Mouse (Mus musculus) G1E (cell line): ENCODE measurements around the gene Cdv3. TPM values are rescaled to one million over a fixed set of nuclear protein-coding genes. Genes with fewer than 3 reads are reported as not detected.

ENCODE experiments used
- ATAC-seq: 2 replicates; pipeline ENCODE4 v1.8.0; 2016; ENCODE audit warnings: mild to moderate bottlenecking; ENCODE audit not compliant: insufficient number of reproducible peaks, poor library complexity, low FRiP score, severe bottlenecking; ENCODE audit errors: extremely low read depth
- DNase-seq: peaks from one replicate; pipeline ENCODE4 v3.0.0; 2012; ENCODE audit warnings: low spot score
- H3K27me3 ChIP-seq: 2 replicates; pipeline ENCODE4 v1.6.1; 2012; ENCODE audit warnings: mild to moderate bottlenecking, low read length, inconsistent platforms; ENCODE audit not compliant: insufficient read depth
- H3K36me3 ChIP-seq: replicated peaks from 2 replicates; pipeline ENCODE3; 2012; ENCODE audit warnings: mild to moderate bottlenecking, inconsistent platforms
- H3K4me1 ChIP-seq: 2 replicates; pipeline ENCODE4 v1.6.1; 2012; ENCODE audit warnings: low read depth, low read length, inconsistent platforms, mixed read lengths; ENCODE audit not compliant: insufficient read depth
- H3K4me3 ChIP-seq: 2 replicates; pipeline ENCODE4 v1.5.1; 2012; ENCODE audit warnings: low read depth, mild to moderate bottlenecking, inconsistent platforms, low read length, moderate library complexity, mixed read lengths
- H3K9me3 ChIP-seq: replicated peaks from 2 replicates; pipeline ENCODE4 v1.6.1; 2012; ENCODE audit warnings: inconsistent platforms
- CTCF ChIP-seq: IDR thresholded peaks from 2 replicates; pipeline ENCODE4 v1.5.1; 2012; ENCODE audit warnings: low read depth, low read length, inconsistent platforms, mixed read lengths
- GATA1 ChIP-seq: IDR thresholded peaks from 2 replicates; pipeline ENCODE4 v1.6.1; 2012; ENCODE audit warnings: borderline replicate concordance, low read length, inconsistent platforms, mixed read lengths
- GATA2 ChIP-seq: IDR thresholded peaks from 2 replicates; pipeline ENCODE4 v1.6.1; 2012; ENCODE audit warnings: low read depth, low read length, inconsistent platforms, borderline replicate concordance
- POLR2AphosphoS5 ChIP-seq: IDR thresholded peaks from 2 replicates; pipeline ENCODE4 v1.6.1; 2012; ENCODE audit warnings: low read depth, low read length, inconsistent platforms; ENCODE audit not compliant: insufficient replicate concordance
- TAL1 ChIP-seq: conservative IDR thresholded peaks from 2 replicates; pipeline ENCODE4 v1.6.1; 2012; ENCODE audit warnings: low read depth, low read length, inconsistent platforms, mixed read lengths
- polyA plus RNA-seq: library from polyadenylated mRNA; stranded (reverse); fragments of >175 nt; gene quantifications from 2 replicates; pipeline ENCODE4 v1.2.3, GENCODE M21; 2012
- total RNA-seq, 2 experiments: library from RNA; stranded (forward) in 1 of 2; stranded (reverse) in 1 of 2; fragments of 200-1000 nt in 1 of 2; fragments of >200 nt in 1 of 2; fragmentation: Nextera tagmentation in 1 of 2; gene quantifications; 2 replicates each; pipeline ENCODE4 v1.2.3; 2014 to 2017

The Cdv3 gene
- total and polyA plus RNA-seq, 3 experiments = 162 to 469 (median 181) TPM

DNA sequence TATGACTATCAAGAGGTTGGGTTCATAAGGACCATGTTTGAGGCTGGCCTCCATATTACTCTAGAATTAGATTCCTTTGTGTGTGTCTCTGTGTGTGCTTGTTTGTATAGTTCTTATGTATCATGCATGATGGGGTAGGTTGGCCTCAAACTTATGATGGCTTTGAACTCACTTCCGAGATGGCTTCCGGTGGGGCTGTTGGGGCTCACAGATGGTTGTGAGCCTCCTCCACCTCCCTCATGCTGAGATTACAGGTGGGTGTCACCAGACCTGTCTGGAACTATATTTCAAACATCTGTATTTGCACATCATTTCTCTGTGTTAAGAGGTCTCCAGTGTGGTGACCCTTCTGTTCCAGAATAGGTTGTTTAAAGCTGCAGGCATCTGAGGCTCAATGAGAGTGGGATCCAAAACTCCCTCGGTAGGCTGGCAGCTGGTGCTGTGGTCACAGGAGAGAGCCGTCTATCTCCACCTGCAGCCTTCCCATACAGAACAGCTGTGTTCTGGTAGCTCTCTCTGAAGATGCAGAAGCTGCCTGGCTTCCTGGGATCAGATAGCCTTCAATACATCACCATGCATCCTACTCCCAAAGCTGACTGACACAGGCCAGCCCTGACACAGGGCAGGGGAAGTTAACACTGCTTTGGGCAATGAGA lies 18.6 kb upstream of the Cdv3 start:
- TF ChIP-seq GATA1 = no peak
- TF ChIP-seq POLR2AphosphoS5 = no peak
- no peak for TF ChIP-seq TAL1
- TF ChIP-seq GATA2 = no peak
- no peak for TF ChIP-seq CTCF
- H3K36me3 ChIP-seq = no peaks in the 10 kb centered on the region
- no peaks in the 10 kb centered on the region for H3K9me3 ChIP-seq
- H3K27me3 ChIP-seq = peaks cover 3% of the 10 kb centered on the region
- no peaks in the 10 kb centered on the region for H3K4me1 ChIP-seq
- ATAC-seq (no peak), DNase-seq (no peak)
- no peak overlapping the region for H3K4me3 ChIP-seq

DNA sequence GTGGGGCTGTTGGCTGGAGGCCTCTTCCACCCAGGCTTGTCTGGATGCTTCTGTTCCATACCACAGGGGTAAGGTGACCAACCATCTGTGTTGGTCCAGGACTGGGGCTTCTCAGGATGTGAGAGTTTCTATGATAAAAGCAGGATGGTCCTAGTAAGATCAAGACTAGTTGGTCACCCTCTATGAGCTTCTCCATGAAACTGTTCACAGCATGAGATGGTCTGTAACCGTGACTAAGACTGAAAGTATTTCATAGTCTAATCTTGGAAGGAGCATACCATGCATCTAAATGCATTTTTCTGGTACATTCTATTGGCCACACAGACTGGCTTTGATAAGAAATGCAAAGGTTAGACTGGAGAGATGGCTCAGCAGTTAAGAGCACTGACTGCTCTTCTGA lies 17.9 kb upstream of the Cdv3 start:
- Histone ChIP-seq H3K4me1 (no peaks in the 10 kb centered on the region), H3K27me3 (peaks cover 3% of the 10 kb centered on the region), H3K36me3 (no peaks in the 10 kb centered on the region), H3K9me3 (no peaks in the 10 kb centered on the region), H3K4me3 (no peak overlapping the region)
- TF ChIP-seq CTCF (no peak), GATA1 (no peak), GATA2 (no peak), TAL1 (no peak), POLR2AphosphoS5 (no peak)
- DNase-seq = no peak
- ATAC-seq = no peak

DNA sequence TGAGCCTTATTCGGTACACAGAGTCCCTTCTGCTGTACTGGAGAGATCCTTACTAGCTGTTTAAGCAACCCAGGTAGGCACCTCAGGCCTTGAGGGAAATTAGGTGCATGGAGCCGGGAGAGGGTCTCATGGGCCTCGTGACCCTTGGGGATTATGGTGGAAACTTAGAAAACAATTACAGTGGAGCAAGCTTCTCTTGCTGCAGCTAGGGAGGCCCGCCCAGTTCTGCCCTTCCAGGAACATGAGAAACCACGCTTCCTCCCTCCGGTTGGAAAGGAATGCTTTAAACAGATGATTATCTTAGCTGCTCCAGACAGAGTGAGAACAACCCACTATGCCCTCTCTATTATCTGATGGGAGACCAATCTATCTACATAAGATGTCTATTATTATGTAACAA lies 17.3 kb upstream of the Cdv3 start:
- no peak for DNase-seq
- H3K4me3 ChIP-seq = no peak overlapping the region
- H3K4me1 ChIP-seq = no peaks in the 10 kb centered on the region
- peaks cover 3% of the 10 kb centered on the region for H3K27me3 ChIP-seq
- no peak for ATAC-seq
- H3K36me3 ChIP-seq = no peaks in the 10 kb centered on the region
- no peaks in the 10 kb centered on the region for H3K9me3 ChIP-seq
- TF ChIP-seq POLR2AphosphoS5 = no peak
- TF ChIP-seq TAL1 = no peak
- TF ChIP-seq CTCF = no peak
- TF ChIP-seq GATA1 = no peak
- TF ChIP-seq GATA2 = no peak

DNA sequence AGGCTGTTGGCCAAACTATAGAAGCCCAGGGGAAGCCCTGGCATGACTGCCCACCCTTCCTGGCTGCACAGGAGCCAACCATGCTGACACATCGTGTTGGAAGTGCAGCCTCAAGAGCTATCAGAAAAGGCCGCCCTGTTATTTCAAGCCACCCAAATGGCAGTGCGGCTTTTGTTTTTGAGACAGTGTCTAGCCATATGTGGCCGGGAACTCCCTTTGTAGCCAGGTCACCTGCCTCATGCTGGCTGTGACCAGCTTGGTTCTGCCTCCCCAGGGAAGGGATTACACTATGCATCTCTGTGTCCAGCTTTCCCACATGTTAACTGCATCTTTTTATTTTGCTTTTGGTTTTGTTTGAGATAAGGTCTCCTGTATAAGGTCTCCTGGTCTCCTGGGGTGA lies 14.9 kb upstream of the Cdv3 start:
- no peaks in the 10 kb centered on the region for H3K36me3 ChIP-seq
- DNase-seq = no peak
- ATAC-seq = no peak
- no peak overlapping the region for H3K4me3 ChIP-seq
- peaks cover 6% of the 10 kb centered on the region; the same call in 1 of the 2 replicates for H3K27me3 ChIP-seq
- H3K4me1 ChIP-seq = no peaks in the 10 kb centered on the region
- H3K9me3 ChIP-seq = no peaks in the 10 kb centered on the region
- no peak for TF ChIP-seq GATA2
- TF ChIP-seq POLR2AphosphoS5 = no peak
- no peak for TF ChIP-seq GATA1
- TF ChIP-seq TAL1 = no peak
- no peak for TF ChIP-seq CTCF

DNA sequence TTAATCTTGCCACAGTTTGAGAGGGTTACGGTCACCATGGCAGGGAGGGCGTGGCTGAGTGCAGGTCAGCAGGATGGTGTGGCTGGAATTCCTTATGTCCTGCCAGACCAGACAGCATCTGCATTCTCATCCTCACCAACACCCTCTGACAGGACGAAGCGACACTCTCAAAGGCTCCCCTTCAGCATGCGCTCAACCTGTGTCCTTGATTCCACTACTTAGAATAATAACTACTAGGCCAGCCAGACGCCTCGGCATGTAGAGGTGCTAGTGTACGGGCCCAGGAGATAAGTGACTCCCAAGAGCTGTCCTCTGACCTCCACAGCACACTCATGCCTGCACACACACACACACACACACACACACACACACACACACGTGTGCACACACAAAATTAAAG lies 13.6 kb upstream of the Cdv3 start:
- peaks cover 6% of the 10 kb centered on the region for H3K27me3 ChIP-seq
- H3K9me3 ChIP-seq = no peaks in the 10 kb centered on the region
- DNase-seq (no peak), ATAC-seq (no peak)
- TF ChIP-seq POLR2AphosphoS5 = no peak
- no peak for TF ChIP-seq GATA2
- no peak for TF ChIP-seq CTCF
- TF ChIP-seq GATA1 = no peak
- H3K4me3 ChIP-seq = no peak overlapping the region
- no peaks in the 10 kb centered on the region for H3K36me3 ChIP-seq
- H3K4me1 ChIP-seq = no peaks in the 10 kb centered on the region

GRCm38 (mm10) chr9:103378686-103379085 lies 13.0 kb upstream of the Cdv3 start:
- no peak for TF ChIP-seq GATA1
- TF ChIP-seq POLR2AphosphoS5 = no peak
- TF ChIP-seq CTCF = no peak
- TF ChIP-seq GATA2 = no peak
- no peak for ATAC-seq

More at GRCm38 (mm10) chr9:103378686-103379085, 13.0 kb upstream of the Cdv3 start:
- H3K27me3 ChIP-seq = peaks cover 6% of the 10 kb centered on the region
- H3K4me3 ChIP-seq = no peak overlapping the region
- H3K36me3 ChIP-seq = no peaks in the 10 kb centered on the region
- no peaks in the 10 kb centered on the region for H3K4me1 ChIP-seq
- DNase-seq = no peak
- H3K9me3 ChIP-seq = no peaks in the 10 kb centered on the region
